Mouse (Mus musculus) hindbrain, embryonic 16.5 days (tissue): ENCODE measurements around the gene Pde4d. TPM values are rescaled to one million over a fixed set of nuclear protein-coding genes. Genes with fewer than 3 reads are reported as not detected.

Experiments
- ATAC-seq: fragments of 200-750 bp; cut with Nextera tagmentation; 2 replicates; pipeline ENCODE4 v1.8.0; 2017; ENCODE audit warnings: moderate TSS enrichment, moderate library complexity
- H3K27ac ChIP-seq: fragments of 300-500 bp; sonication (generic); 2 replicates; pipeline ENCODE4 v1.5.1; 2014; ENCODE audit warnings: low read depth, mild to moderate bottlenecking, control low read depth, low read length, moderate library complexity
- H3K27me3 ChIP-seq: fragments of 300-500 bp; sonication (generic); replicated peaks from 2 replicates; pipeline ENCODE4 v1.6.1; 2014; ENCODE audit warnings: low read length; ENCODE audit not compliant: control insufficient read depth, insufficient read depth
- H3K36me3 ChIP-seq: fragments of 300-500 bp; sonication (generic); 2 replicates; pipeline ENCODE4 v1.6.1; 2014; ENCODE audit warnings: mild to moderate bottlenecking, low read length, moderate library complexity, mixed read lengths; ENCODE audit not compliant: control insufficient read depth, insufficient read depth
- H3K4me1 ChIP-seq: fragments of 300-500 bp; sonication (generic); 2 replicates; pipeline ENCODE4 v1.6.1; 2014; ENCODE audit warnings: low read depth, low read length; ENCODE audit not compliant: control insufficient read depth, insufficient read depth
- H3K4me2 ChIP-seq: fragments of 300-500 bp; sonication (generic); 2 replicates; pipeline ENCODE4 v1.6.1; 2014; ENCODE audit warnings: mild to moderate bottlenecking, low read length, control low read depth, moderate library complexity
- H3K4me3 ChIP-seq: fragments of 300-500 bp; sonication (generic); 2 replicates; pipeline ENCODE4 v1.5.1; 2014; ENCODE audit warnings: mild to moderate bottlenecking, low read length, control low read depth, moderate library complexity
- H3K9ac ChIP-seq: fragments of 300-500 bp; sonication (generic); 2 replicates; pipeline ENCODE4 v1.6.1; 2014; ENCODE audit warnings: low read depth, mild to moderate bottlenecking, control low read depth, low read length, moderate library complexity
- H3K9me3 ChIP-seq: fragments of 300-500 bp; sonication (generic); 2 replicates; pipeline ENCODE4 v1.6.1; 2014; ENCODE audit warnings: mild to moderate bottlenecking, low read length, moderate library complexity; ENCODE audit not compliant: control insufficient read depth
- WGBS: fragments of 180-500 bp; shearing (Covaris S2); extraction: QIAGEN DNeasy Blood & Tissue Kit; methylation state at CpG from one replicate; pipeline ENCODE4 v1.1.7; 2014; 5-methylcytosine and 5-hydroxymethylcytosine counted together
- polyA plus RNA-seq: library from polyadenylated mRNA; unstranded; fragments of >200 nt; fragmentation: Nextera tagmentation; extraction: Ambion mirVana; gene quantifications from 2 replicates; pipeline ENCODE4 v1.2.1, GENCODE M21; 2015

The Pde4d gene
- polyA plus RNA-seq, 1 experiment from 2014 or later, result 18.5 TPM

DNA sequence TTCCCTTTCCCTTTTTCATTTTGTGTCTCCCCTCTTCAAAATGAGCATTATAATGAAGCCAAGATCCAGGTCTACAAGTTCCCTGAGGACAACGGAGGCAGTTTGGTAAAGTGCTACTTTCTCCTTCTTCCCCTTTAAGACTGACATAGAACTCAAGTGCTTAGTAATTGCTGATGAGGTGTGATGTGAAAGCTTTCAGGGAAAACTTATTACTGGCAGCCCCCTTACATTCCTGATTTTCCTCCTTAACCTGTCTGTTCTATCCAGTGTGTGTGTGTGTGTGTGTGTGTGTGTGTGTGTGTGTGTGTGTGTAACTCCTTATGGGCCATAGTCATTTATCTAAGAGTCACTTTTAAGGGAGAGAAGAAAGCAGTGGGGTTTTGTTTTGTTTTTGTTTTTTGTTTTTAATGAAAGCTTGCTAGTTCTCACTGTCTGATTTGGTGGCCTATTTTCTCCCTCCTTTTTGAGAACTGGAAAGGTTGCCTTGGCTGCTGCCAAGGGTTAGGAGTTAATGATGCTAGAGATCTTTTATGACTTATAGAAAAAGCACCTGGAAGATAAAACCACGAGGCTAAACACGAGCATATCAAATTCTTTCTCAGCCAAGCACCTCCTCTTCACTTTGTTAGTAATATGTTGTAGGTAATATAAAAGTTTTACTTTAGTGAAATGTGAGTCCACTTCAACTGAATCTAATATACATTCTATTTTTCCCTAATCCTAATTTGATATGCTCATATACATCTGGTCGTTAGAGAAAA, 1236.5 kb downstream of the Pde4d start:
- Histone ChIP-seq H3K9me3 (no peaks in the 10 kb centered on the region), H3K4me3 (peak overlapping the region; percentile 48), H3K4me2 (peak overlapping the region; percentile 74), H3K36me3 (no peaks in the 10 kb centered on the region), H3K27me3 (no peaks in the 10 kb centered on the region), H3K27ac (no peak overlapping the region), H3K4me1 (peaks cover 12% of the 10 kb centered on the region), H3K9ac (peak overlapping the region; percentile 66)
- 32% methylated on average over 4 of the region's 4 CpGs for WGBS
- ATAC-seq, result no peak

DNA sequence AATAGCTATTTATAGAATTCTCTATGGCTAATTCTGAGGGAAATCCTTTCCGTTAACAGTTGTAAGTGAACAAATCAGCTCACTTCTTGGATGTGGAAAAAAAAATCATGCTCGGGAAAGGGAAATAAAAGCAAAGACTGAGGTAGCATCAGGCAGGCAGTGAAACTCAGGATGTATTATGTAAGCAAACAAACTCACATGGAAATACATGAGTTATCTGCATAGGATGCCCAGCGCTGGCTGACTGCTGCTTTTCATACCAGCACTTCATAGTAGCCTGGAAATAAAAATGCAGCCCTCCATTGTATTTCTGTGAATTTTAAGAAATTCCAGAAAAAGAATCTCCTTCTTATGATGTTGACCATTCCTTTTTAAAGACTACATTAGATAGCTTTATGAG, 1237.2 kb downstream of the Pde4d start:
- no peak overlapping the region for H3K27ac ChIP-seq
- no peak overlapping the region for H3K4me2 ChIP-seq
- no peak for ATAC-seq
- no peak overlapping the region for H3K9ac ChIP-seq
- H3K4me1 ChIP-seq, result peaks cover 12% of the 10 kb centered on the region
- WGBS, result 59% methylated on average over 3 of the region's 3 CpGs
- H3K27me3 ChIP-seq, result no peaks in the 10 kb centered on the region
- H3K36me3 ChIP-seq, result no peaks in the 10 kb centered on the region
- H3K9me3 ChIP-seq, result no peaks in the 10 kb centered on the region
- H3K4me3 ChIP-seq, result no peak overlapping the region

DNA sequence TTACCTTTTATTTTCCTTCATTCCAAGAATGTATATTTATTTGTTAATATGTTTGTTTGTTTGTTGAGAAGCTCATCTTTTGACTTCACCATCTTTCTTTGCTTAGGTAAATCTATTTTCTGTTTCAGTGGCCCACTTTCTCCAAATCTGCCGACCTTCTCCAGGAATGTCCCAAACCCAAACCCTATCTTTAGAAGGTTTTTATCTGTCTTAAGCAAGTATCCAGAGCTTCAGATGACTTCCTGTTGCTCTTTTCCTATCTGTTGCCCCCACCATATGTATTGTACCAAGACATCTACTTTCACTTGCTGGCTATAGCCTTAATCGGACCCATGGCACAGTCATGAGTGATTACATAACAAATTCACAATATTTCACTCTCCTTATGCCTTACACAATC, 1238.4 kb downstream of the Pde4d start:
- Histone ChIP-seq H3K4me2 (no peak overlapping the region), H3K9me3 (no peaks in the 10 kb centered on the region), H3K27me3 (no peaks in the 10 kb centered on the region), H3K4me3 (no peak overlapping the region), H3K9ac (no peak overlapping the region), H3K4me1 (peaks cover 12% of the 10 kb centered on the region), H3K27ac (no peak overlapping the region), H3K36me3 (no peaks in the 10 kb centered on the region)
- 86% methylated on average over 2 of the region's 2 CpGs for WGBS
- no peak for ATAC-seq

DNA sequence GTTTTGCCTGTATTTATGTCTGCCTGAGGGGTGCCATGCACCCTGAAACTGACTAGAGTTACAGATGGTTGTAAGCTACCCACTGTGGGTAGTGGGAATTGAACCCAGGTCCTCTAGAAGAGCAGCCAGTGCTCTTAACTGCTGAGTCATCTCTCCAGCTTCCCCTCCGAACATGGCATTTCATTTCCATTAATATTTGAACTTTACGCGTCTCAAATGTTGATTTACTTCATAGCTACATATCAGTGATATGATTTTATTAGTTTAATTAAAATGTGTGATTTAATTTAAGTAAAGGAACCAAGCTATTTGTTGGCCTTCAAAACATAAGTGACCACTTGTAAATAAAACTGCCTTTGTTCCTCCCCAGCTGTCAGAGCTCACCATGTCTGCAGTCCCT, 1239.4 kb downstream of the Pde4d start:
- no peaks in the 10 kb centered on the region for H3K27me3 ChIP-seq
- H3K9me3 ChIP-seq, result no peaks in the 10 kb centered on the region
- no peak overlapping the region for H3K9ac ChIP-seq
- peaks cover 12% of the 10 kb centered on the region for H3K4me1 ChIP-seq
- ATAC-seq, result no peak
- no peak overlapping the region for H3K4me2 ChIP-seq
- no peak overlapping the region for H3K27ac ChIP-seq
- 85% methylated on average over 3 of the region's 3 CpGs for WGBS
- no peak overlapping the region for H3K4me3 ChIP-seq
- no peaks in the 10 kb centered on the region for H3K36me3 ChIP-seq

DNA sequence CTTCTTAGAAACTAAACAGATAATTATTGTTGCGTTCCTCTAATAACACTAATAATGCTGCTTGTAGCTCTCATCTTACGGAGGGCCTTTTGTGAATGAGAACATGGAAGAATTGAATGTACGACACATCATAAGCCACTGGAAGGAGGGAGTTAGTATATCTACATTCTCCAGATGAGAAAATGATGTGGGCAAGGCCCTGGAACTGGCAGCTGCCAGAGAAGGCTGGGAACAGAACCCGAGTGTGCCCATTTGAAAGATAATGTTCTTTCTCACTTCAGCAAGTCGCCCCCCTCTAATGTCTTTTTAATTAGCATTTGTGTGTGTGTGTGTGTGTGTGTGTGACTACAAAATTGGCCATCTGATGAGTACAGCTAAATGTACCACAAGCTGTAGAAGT, 1240.8 kb downstream of the Pde4d start:
- H3K9ac ChIP-seq, result no peak overlapping the region
- peaks cover 10% of the 10 kb centered on the region for H3K4me1 ChIP-seq
- no peak overlapping the region for H3K4me3 ChIP-seq
- 72% methylated on average over 5 of the region's 5 CpGs for WGBS
- no peaks in the 10 kb centered on the region for H3K27me3 ChIP-seq
- ATAC-seq, result no peak
- H3K27ac ChIP-seq, result no peak overlapping the region
- no peaks in the 10 kb centered on the region for H3K9me3 ChIP-seq
- no peak overlapping the region for H3K4me2 ChIP-seq
- no peaks in the 10 kb centered on the region for H3K36me3 ChIP-seq

DNA sequence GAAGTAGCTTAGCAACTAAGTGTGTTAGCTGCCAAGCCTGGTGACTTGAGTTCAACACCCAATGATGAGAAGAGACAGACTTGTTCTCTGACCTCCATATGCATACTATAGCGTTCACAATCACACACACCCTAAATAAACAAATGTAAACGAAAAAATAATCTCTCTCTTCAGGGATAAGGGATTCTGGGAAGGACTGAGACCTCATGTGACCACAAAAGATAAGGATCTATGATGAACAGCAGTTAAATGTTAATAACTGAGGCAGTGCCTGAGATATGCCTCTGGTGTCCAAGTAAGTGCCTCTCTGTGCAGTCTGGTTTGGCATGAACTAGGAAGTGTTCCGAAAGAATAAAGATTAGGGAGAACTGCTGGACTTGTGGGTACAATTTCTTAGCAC, 1243.1 kb downstream of the Pde4d start:
- H3K36me3 ChIP-seq, result no peaks in the 10 kb centered on the region
- 64% methylated on average over 3 of the region's 3 CpGs for WGBS
- no peak for ATAC-seq
- no peaks in the 10 kb centered on the region for H3K9me3 ChIP-seq
- peaks cover 4% of the 10 kb centered on the region; the same call in 1 of the 2 replicates for H3K4me1 ChIP-seq
- no peak overlapping the region for H3K4me3 ChIP-seq
- H3K27ac ChIP-seq, result no peak overlapping the region
- H3K9ac ChIP-seq, result no peak overlapping the region
- no peak overlapping the region for H3K4me2 ChIP-seq
- H3K27me3 ChIP-seq, result no peaks in the 10 kb centered on the region

DNA sequence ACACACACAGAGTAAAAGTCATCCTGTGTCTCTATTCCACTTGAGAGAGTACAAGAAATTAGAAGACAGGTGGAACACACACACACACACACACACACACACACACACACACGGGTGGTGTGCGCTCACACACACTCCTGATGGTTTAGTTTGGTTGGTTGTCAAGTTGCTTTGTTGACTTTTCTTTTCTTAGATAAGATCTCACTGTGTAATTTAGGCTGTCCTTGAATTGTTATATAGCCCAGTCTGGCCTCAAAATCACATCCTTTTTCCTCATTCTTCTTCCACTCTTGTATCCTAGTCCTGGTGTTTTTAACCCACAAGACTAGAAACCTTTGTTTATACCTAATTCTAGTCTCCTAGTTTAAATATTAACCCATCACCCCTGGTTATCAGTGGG, 1244.0 kb downstream of the Pde4d start:
- no peak overlapping the region for H3K4me3 ChIP-seq
- H3K9ac ChIP-seq, result no peak overlapping the region
- no peak for ATAC-seq
- no peaks in the 10 kb centered on the region for H3K36me3 ChIP-seq
- peaks cover 4% of the 10 kb centered on the region; the same call in 1 of the 2 replicates for H3K4me1 ChIP-seq
- H3K27me3 ChIP-seq, result no peaks in the 10 kb centered on the region
- no peaks in the 10 kb centered on the region for H3K9me3 ChIP-seq
- no peak overlapping the region for H3K27ac ChIP-seq
- WGBS, result 75% methylated on average over 2 of the region's 2 CpGs
- H3K4me2 ChIP-seq, result no peak overlapping the region

DNA sequence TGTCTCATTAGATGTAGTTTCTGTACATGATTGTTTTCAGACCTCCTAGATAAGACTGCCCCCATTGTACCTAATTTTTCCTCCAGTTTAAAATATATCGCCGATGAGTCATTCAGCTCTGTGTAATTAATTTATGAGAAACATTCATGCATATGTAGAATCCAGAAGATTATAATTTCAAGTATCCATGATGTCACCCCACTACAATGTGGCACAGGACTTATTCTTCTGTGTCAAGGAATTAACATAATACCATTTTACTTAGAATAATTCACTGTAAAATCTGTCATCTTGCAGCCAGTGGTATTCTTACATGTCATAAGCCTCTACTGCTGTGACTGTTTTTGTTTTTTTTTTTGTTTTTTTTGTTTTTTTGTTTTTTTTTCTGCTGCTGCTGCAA, 1244.5 kb downstream of the Pde4d start:
- ATAC-seq, result no peak
- H3K36me3 ChIP-seq, result no peaks in the 10 kb centered on the region
- no peak overlapping the region for H3K4me3 ChIP-seq
- no peaks in the 10 kb centered on the region for H3K9me3 ChIP-seq
- H3K4me1 ChIP-seq, result peaks cover 4% of the 10 kb centered on the region; the same call in 1 of the 2 replicates
- no peak overlapping the region for H3K9ac ChIP-seq
- 81% methylated on average over 2 of the region's 2 CpGs for WGBS
- no peak overlapping the region for H3K27ac ChIP-seq
- no peak overlapping the region for H3K4me2 ChIP-seq
- H3K27me3 ChIP-seq, result no peaks in the 10 kb centered on the region

DNA sequence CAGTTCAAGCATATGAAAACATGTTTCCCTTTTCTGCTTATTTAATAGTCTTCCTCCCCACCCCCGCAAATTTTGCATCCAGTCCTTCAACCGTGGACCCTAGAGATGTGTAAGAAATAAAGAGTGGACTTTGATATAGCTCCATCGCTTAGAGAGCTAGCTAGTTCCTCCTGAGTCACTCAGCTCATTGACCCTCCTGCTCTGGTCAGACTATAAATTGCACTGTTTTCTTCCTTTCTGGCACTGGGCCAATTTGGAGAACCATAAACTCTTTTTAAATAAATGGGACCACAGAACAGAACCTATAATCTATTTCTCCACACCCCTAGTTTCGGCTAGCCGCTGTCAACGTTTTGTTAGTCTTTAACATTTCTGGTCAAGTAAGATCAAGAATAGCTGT, 1245.3 kb downstream of the Pde4d start:
- Histone ChIP-seq H3K27ac (no peak overlapping the region), H3K27me3 (no peaks in the 10 kb centered on the region), H3K36me3 (no peaks in the 10 kb centered on the region), H3K4me3 (no peak overlapping the region), H3K4me2 (no peak overlapping the region), H3K9ac (no peak overlapping the region), H3K4me1 (peaks cover 4% of the 10 kb centered on the region; the same call in 1 of the 2 replicates), H3K9me3 (no peaks in the 10 kb centered on the region)
- ATAC-seq, result no peak
- WGBS, result 78% methylated on average over 6 of the region's 6 CpGs
